Mouse (Mus musculus) kidney, adult 9 months (tissue): ENCODE measurements around the gene Ccr3.
"Not testable (repeated sequence)": the region's sequence is repeated elsewhere in the genome, so short reads cannot be mapped to it uniquely, and the experiment has no call there.

Experiments
- DNase-seq: peaks from one replicate; pipeline ENCODE4 v3.0.0; 2022

Gene Ccr3

GRCm38 (mm10) chr9:124021672-124022071 lies at the start of gene Ccr3:
Gene Ccr3 (plus strand): TSS chr9:124021972.
- no peak for DNase-seq

GRCm38 (mm10) chr9:123975630-123976029 lies 46.1 kb upstream of the Ccr3 start:
- no peak for DNase-seq

GRCm38 (mm10) chr9:123976876-123977663 lies 44.7 kb upstream of the Ccr3 start:
- DNase-seq, result no peak

GRCm38 (mm10) chr9:123978308-123978707 lies 43.5 kb upstream of the Ccr3 start, which contains the start of gene Ccr1l1:
Gene Ccr1l1 (minus strand): TSS chr9:123978408.
- DNase-seq, result no peak

- not testable (repeated sequence) for DNase-seq
Observed at GRCm38 (mm10) chr9:123980858-123981475, 40.8 kb upstream of the Ccr3 start.

GRCm38 (mm10) chr9:123981909-123982308 lies 39.9 kb upstream of the Ccr3 start:
- no peak for DNase-seq

GRCm38 (mm10) chr9:123982720-123983119 lies 39.1 kb upstream of the Ccr3 start:
- no peak for DNase-seq

- no peak for DNase-seq
Observed at GRCm38 (mm10) chr9:123984943-123985342, 36.8 kb upstream of the Ccr3 start.

GRCm38 (mm10) chr9:123986217-123986616 lies 35.6 kb upstream of the Ccr3 start:
- peak; percentile 20 for DNase-seq

GRCm38 (mm10) chr9:123989671-123990070 lies 32.1 kb upstream of the Ccr3 start:
- no peak for DNase-seq

- no peak for DNase-seq
Observed at GRCm38 (mm10) chr9:123991312-123991906, 30.4 kb upstream of the Ccr3 start.

- DNase-seq, result no peak
Observed at GRCm38 (mm10) chr9:123997719-123998118, 24.1 kb upstream of the Ccr3 start.

GRCm38 (mm10) chr9:123999784-124000183 lies 22.0 kb upstream of the Ccr3 start:
- no peak for DNase-seq

- DNase-seq, result no peak
Observed at GRCm38 (mm10) chr9:124012691-124013090, 9.1 kb upstream of the Ccr3 start.

GRCm38 (mm10) chr9:124013270-124013669 lies 8.5 kb upstream of the Ccr3 start:
- no peak for DNase-seq

GRCm38 (mm10) chr9:124014985-124015652 lies 6.7 kb upstream of the Ccr3 start:
- DNase-seq, result no peak

- no peak for DNase-seq
Observed at GRCm38 (mm10) chr9:124016048-124016447, 5.7 kb upstream of the Ccr3 start.

- no peak for DNase-seq
Observed at GRCm38 (mm10) chr9:124019887-124020286, 1.9 kb upstream of the Ccr3 start.

GRCm38 (mm10) chr9:124033345-124033744 lies 11.6 kb downstream of the Ccr3 start:
- peak; percentile 38 for DNase-seq

GRCm38 (mm10) chr9:124037707-124038106 lies 15.9 kb downstream of the Ccr3 start:
- DNase-seq, result peak; percentile 82

- no peak for DNase-seq
Observed at GRCm38 (mm10) chr9:124038158-124038582, 16.4 kb downstream of the Ccr3 start.

- DNase-seq, result no peak
Observed at GRCm38 (mm10) chr9:124038949-124039348, 17.2 kb downstream of the Ccr3 start.

- DNase-seq, result no peak
Observed at GRCm38 (mm10) chr9:124040932-124041331, 19.2 kb downstream of the Ccr3 start.
